Mouse (Mus musculus): ENCODE measurements around the gene Krtap29-1.
A peak's percentile ranks its signal among the peaks of the same experiment; 100 is the strongest.

Gene Krtap29-1

DNA sequence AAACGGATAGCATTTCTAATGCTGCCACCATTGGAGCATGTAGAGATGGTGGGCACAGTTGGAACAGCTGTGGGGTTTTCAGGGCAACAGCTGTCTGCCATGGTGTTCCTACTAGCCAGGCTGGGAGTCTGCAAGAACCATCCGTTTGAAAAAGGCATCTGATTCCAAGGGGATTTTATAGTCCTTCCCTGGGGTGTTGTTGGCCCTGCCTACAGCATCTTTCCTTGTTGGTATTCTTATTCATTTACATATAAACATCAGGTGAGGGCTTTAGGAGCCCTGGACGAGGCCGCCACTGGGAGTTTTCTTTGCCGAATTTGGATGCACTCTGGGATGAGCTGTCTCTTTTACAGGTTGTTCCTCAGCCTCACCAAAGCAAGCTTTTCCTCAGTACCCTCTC, at the start of gene Krtap29-1:
Gene Krtap29-1, minus strand, starts transcription at position 101 of the 400 bp plus-strand sequence.
- DNase-seq (ENCODE audit: low spot score in 2 of 2): no peak

DNA sequence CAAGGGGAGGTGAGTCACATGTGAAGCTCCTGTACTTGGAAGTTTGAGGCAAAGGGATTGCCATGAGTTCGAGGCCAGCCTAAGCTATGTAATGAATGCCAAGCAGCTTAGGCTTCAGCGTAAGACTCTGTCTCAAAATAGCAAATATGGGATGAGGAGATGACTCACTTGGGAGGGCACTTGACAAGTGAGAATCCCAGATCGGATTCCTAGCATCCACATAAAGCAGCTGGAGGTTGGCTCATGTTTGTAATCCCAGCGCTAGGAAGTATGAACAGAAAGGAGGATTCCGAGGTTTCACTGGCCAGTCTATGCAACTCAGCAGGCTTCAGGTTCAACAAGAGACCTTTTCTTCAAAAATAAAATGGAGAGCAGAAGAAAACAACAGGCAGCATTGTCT, 42.6 kb upstream of the Krtap29-1 start:
- peak; percentile 14 to 28 for DNase-seq (ENCODE audit: low spot score in 2 of 2)

DNA sequence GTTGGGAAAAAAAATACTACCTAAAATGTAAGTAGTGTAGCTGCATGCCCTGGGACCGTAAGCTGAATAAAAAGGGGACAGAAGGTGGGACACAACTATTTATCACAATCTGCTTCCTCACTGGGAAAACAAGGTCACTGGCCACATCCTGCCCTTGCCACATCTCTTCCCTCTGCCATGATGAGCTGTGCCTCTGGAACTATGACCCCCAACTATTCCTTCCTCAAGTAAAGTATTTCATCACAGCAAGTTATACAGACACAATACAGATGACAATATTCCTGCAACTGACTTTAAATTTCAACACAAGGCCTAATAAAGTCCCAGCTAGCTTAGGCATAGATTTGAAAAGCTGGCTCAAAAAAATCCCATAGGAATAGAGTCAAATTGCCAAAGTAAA, 40.6 kb upstream of the Krtap29-1 start:
- DNase-seq (ENCODE audit: low spot score in 2 of 2): no peak

GRCm38 (mm10) chr11:100016112-100016511, 37.3 kb upstream of the Krtap29-1 start, which contains the start of gene Krt33a:
Krt33a (minus strand) TSS chr11:100016212.
- no peak for DNase-seq (ENCODE audit: low spot score in 2 of 2)

- DNase-seq (ENCODE audit: low spot score in 2 of 2): no peak
Observed at GRCm38 (mm10) chr11:100013691-100014171, 34.9 kb upstream of the Krtap29-1 start.

DNA sequence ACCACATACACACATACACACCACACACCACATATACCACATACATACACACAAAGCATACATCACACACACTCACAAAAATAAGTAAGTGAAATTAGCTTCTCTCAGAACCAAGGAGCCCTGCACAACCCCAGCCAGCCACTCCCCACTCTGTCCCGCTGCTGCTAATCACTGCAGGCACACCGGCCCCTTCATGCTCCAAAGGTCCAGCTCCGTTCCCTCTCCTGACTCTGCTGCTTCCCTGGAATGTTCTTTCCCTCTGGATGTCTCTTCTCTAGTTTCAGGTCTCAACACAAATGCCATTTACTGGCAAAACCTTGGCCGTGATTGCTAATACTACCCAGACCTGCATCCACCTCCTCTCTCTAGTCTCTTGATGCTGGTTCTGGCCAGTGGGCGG, 31.8 kb upstream of the Krtap29-1 start:
- no peak for DNase-seq (ENCODE audit: low spot score in 2 of 2)

DNA sequence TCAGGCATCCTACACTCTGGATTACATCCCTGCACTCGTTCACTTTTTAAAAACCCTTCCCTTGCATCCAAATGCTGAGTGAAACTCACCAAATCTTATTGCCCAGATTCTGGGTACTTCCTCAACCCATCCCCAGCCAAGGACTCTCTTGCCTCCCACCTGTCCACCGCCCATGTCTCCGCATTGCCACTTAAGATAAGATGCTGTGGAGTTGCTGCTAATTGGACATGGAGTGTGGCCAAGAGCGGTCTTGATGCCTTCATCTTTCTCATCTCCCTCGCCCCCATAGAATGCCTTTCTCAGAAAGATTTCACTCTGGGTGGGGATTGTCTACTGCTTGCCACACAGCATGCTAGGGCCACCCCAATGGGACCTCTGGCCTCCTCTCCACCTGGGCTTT, 29.5 kb upstream of the Krtap29-1 start:
- no peak for DNase-seq (ENCODE audit: low spot score in 2 of 2)

GRCm38 (mm10) chr11:100006624-100007023, 27.8 kb upstream of the Krtap29-1 start:
- DNase-seq (ENCODE audit: low spot score in 2 of 2): no peak

GRCm38 (mm10) chr11:100005905-100006304, 27.1 kb upstream of the Krtap29-1 start:
- no peak for DNase-seq (ENCODE audit: low spot score in 2 of 2)

- DNase-seq (ENCODE audit: low spot score in 2 of 2): peak; percentile 44 to 70
Observed at GRCm38 (mm10) chr11:100004846-100005245, 26.0 kb upstream of the Krtap29-1 start.

- no peak for DNase-seq (ENCODE audit: low spot score in 2 of 2)
Observed at GRCm38 (mm10) chr11:99999091-99999490, 20.2 kb upstream of the Krtap29-1 start.

GRCm38 (mm10) chr11:99994384-99994661, 15.5 kb upstream of the Krtap29-1 start:
- no peak for DNase-seq (ENCODE audit: low spot score in 2 of 2)

GRCm38 (mm10) chr11:99993620-99994383, 14.9 kb upstream of the Krtap29-1 start, which contains the start of gene Krtap17-1:
Krtap17-1 (minus strand) TSS chr11:99993994.
- DNase-seq (ENCODE audit: low spot score in 2 of 2): no peak

DNA sequence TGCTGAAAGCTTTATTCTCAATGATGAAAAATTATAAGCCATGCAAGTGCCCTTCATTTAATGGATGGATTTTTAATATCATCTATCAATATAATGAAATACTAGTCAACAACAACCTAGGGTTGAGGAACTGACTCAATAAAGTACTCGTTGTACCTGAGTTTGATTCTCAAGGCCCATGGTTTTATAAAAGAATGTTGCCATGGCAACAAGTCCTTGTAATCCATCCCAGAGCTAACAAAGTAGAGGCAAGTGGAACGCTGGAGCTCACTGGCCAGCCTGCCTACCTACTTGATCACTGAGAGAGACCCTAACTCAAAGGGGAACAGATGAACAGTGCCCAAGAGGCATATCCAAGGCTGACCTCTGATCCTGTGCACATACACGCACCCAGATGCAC, 11.7 kb upstream of the Krtap29-1 start:
- DNase-seq (ENCODE audit: low spot score in 2 of 2): no peak

- no peak for DNase-seq (ENCODE audit: low spot score in 2 of 2)
Observed at GRCm38 (mm10) chr11:99989881-99990405, 11.1 kb upstream of the Krtap29-1 start.

DNA sequence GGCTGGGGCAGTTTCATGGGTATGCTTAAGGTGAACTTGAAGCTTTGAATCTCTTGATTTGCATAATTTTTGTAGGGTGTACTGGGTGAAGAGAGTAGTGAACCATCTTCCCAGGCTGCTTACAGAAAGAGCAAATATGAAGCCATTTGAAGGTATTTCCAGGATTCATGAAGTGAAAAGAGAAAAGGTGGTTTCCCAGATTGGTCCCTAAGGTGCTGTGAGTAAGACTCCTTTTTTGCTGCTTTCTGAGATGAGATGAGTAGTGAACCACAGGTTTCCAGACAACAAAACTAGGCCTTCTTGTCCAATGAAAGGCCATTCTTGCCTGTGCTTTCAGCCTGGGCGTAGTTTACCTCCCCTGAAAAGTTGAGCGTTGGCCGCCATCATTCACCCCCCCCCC, 9.7 kb upstream of the Krtap29-1 start:
- DNase-seq (ENCODE audit: low spot score in 2 of 2): no peak

DNA sequence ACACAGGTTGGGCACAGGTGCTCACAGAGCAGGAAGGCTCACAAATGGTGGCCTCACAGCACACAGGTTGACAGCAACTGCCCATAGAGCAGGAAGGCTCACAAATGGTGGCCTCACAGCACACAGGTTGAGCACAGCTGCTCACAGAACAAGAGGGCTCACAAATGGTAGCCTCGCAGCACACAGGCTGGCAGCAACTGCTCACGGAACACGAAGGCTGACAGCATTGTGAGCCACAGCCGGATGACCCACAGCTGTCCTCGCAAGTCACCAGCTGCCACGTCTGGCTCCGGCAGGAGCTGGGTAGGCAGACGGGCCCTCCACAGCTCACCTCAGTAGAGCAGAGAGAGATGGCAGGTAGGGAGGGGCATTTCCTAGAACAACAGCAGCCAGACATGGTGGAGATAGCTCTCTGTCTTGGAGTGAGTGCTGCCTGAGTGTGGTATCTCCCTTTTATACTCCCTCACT, 7.4 kb upstream of the Krtap29-1 start, which contains the start of gene Krtap16-1:
Gene Krtap16-1, minus strand, starts transcription at position 418 of the 468 bp plus-strand sequence.
- no peak for DNase-seq (ENCODE audit: low spot score in 2 of 2)

GRCm38 (mm10) chr11:99985291-99986092, 6.6 kb upstream of the Krtap29-1 start:
- peak; percentile 35 to 65 for DNase-seq (ENCODE audit: low spot score in 2 of 2)

DNA sequence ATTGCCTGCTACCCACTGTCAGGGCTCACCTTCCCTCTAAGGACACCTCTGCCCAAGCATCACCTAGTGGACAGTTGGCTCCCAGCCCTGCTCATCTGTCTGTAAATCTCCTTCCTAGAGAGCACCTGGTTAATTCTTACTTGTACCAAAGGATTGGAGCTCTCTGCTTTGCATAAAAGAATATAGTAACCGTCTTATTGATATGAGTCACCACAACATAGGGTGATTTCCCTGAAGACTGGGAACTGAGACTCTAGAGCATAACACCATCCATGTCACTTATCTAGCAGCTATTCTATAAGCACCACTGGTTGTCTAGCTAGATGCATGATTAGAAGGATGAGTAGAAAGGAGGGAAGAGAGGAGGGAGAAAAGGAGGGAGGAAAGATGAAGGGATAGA, 4.6 kb upstream of the Krtap29-1 start:
- DNase-seq (ENCODE audit: low spot score in 2 of 2): no peak

- DNase-seq (ENCODE audit: low spot score in 2 of 2): no peak
Observed at GRCm38 (mm10) chr11:99982731-99983130, 3.9 kb upstream of the Krtap29-1 start.

DNA sequence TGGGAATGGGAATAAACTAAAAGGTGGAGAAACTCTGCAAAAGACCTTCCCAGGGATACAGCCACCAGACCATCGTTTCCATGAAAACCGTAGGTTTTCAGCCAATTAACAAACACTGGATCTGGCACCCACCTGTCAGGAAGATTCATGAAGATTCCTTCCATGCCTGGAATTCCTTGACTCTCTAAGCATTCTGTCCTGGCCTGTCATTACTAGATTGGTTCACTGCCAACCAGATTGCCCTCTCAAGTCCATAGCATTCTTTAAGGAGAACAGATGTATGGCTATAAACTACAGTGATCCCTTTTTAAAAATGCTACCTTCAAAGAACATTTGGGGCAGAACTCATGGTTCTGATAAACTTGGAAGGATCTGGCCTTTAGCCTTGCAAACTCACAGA, 12.9 kb downstream of the Krtap29-1 start:
- DNase-seq (ENCODE audit: low spot score in 2 of 2): no peak

GRCm38 (mm10) chr11:99964213-99964612, 14.6 kb downstream of the Krtap29-1 start:
- DNase-seq (ENCODE audit: low spot score in 2 of 2): no peak

All from frontal cortex, postnatal 36 days (tissue).